ENCODE assay signal across 19 mouse cellular contexts in genomic region chr5:64244745-64245144, GRCm38 (mm10).
DNase-seq lines count a peak whose midpoint lies in the region; ATAC-seq and TF ChIP-seq lines count a peak whose summit lies in the region.
"Had no signal": no experiment of that assay in that cellular context is flagged by ENCODE, and none has a peak within 500 bp of the region (broad histone marks: within the 10 kb centered on the region; RNA-seq: fewer than 3 reads in every experiment).

No protein-coding gene starts in this region.

- H3K4me1 ChIP-seq in forebrain, embryonic 10.5 days: peaks cover 41% of the 10 kb centered on the region
- peaks cover 6% of the 10 kb centered on the region; the same call in 1 of the 2 replicates for H3K4me1 ChIP-seq in forebrain, embryonic 11.5 days (replicated peaks; ENCODE audit: control insufficient read depth, insufficient read depth, low read length)
- H3K4me1 ChIP-seq in heart, embryonic 15.5 days (replicated peaks): peaks cover 42% of the 10 kb centered on the region
- H3K4me1 ChIP-seq in lung, embryonic 14.5 days (ENCODE audit: insufficient read depth): peaks cover 19% of the 10 kb centered on the region
- H3K4me1 ChIP-seq in embryonic facial prominence, embryonic 10.5 days: peaks cover 35% of the 10 kb centered on the region

- ATAC-seq in forebrain, embryonic 11.5 days (replicated peaks; ENCODE audit: low FRiP score): no peak
- ATAC-seq in heart, embryonic 15.5 days (replicated peaks; ENCODE audit: insufficient number of reproducible peaks, insufficient read depth, low FRiP score, low read depth): no peak
- peak; percentile 48; the same call in 1 of the 2 replicates for ATAC-seq in lung, embryonic 14.5 days (ENCODE audit: insufficient read depth)
- ATAC-seq in granulocyte monocyte progenitor cell, adult 5-6 weeks (replicated peaks; ENCODE audit: poor library complexity, severe bottlenecking): no peak
- ATAC-seq: hindbrain, postnatal 0 days had no signal

- no peak overlapping the region for H3K4me3 ChIP-seq in forebrain, embryonic 10.5 days
- H3K4me3 ChIP-seq in forebrain, embryonic 11.5 days (ENCODE audit: low read depth, low read length): no peak overlapping the region
- H3K4me3 ChIP-seq in heart, embryonic 15.5 days: no peak overlapping the region
- no peak overlapping the region for H3K4me3 ChIP-seq in lung, embryonic 14.5 days (ENCODE audit: low read depth, low read length)
- H3K4me3 ChIP-seq in embryonic facial prominence, embryonic 10.5 days: no peak overlapping the region
- H3K4me3 ChIP-seq: embryonic facial prominence, embryonic 15.5 days; left cerebral cortex, adult 2 months had no signal

- 16% methylated on average over 5 of the region's 5 CpGs for WGBS in forebrain, embryonic 10.5 days
- 11% methylated on average over 5 of the region's 5 CpGs for WGBS in forebrain, embryonic 11.5 days
- WGBS in heart, embryonic 15.5 days: 46% methylated on average over 5 of the region's 5 CpGs
- WGBS in lung, embryonic 14.5 days: 60% methylated on average over 5 of the region's 5 CpGs
- 21% methylated on average over 5 of the region's 5 CpGs for WGBS in embryonic facial prominence, embryonic 10.5 days

- 0 out of 2 replicates have a peak, but pooled peaks cover 7% of the 10 kb centered on the region for H3K36me3 ChIP-seq in forebrain, embryonic 10.5 days (replicated peaks)
- H3K36me3 ChIP-seq in forebrain, embryonic 11.5 days (ENCODE audit: control insufficient read depth, insufficient read depth, low read length): no peaks in the 10 kb centered on the region
- H3K36me3 ChIP-seq in heart, embryonic 15.5 days: no peaks in the 10 kb centered on the region
- no peaks in the 10 kb centered on the region for H3K36me3 ChIP-seq in lung, embryonic 14.5 days (ENCODE audit: insufficient read depth)
- no peaks in the 10 kb centered on the region for H3K36me3 ChIP-seq in embryonic facial prominence, embryonic 10.5 days (replicated peaks)
- H3K36me3 ChIP-seq: embryonic facial prominence, embryonic 15.5 days had no signal

- no peak overlapping the region for H3K9ac ChIP-seq in forebrain, embryonic 11.5 days (ENCODE audit: low read length)
- H3K9ac ChIP-seq in heart, embryonic 15.5 days: no peak overlapping the region
- no peak overlapping the region for H3K9ac ChIP-seq in lung, embryonic 14.5 days
- H3K9ac ChIP-seq: embryonic facial prominence, embryonic 15.5 days had no signal

- no peaks in the 10 kb centered on the region for H3K27me3 ChIP-seq in forebrain, embryonic 10.5 days (ENCODE audit: poor library complexity, severe bottlenecking)
- no peaks in the 10 kb centered on the region for H3K27me3 ChIP-seq in forebrain, embryonic 11.5 days (ENCODE audit: control insufficient read depth, insufficient read depth, low read length)
- no peaks in the 10 kb centered on the region for H3K27me3 ChIP-seq in heart, embryonic 15.5 days
- H3K27me3 ChIP-seq in lung, embryonic 14.5 days (ENCODE audit: insufficient read depth, low read length): no peaks in the 10 kb centered on the region
- H3K27me3 ChIP-seq in embryonic facial prominence, embryonic 10.5 days (replicated peaks; ENCODE audit: low read depth, poor library complexity, severe bottlenecking): no peaks in the 10 kb centered on the region
- H3K27me3 ChIP-seq: embryonic facial prominence, embryonic 15.5 days had no signal

- peak overlapping the region; percentile 30; the same call in 1 of the 2 replicates for H3K27ac ChIP-seq in forebrain, embryonic 10.5 days
- H3K27ac ChIP-seq in forebrain, embryonic 11.5 days (ENCODE audit: low read depth, low read length): no peak overlapping the region
- peak overlapping the region; percentile 70 for H3K27ac ChIP-seq in heart, embryonic 15.5 days
- H3K27ac ChIP-seq in lung, embryonic 14.5 days (ENCODE audit: low read depth): no peak overlapping the region
- 0 out of 2 replicates have a peak overlapping the region, but pooled peaks have one; percentile 10 for H3K27ac ChIP-seq in embryonic facial prominence, embryonic 10.5 days (replicated peaks)
- H3K27ac ChIP-seq: embryonic facial prominence, embryonic 15.5 days; hindbrain, postnatal 0 days; left cerebral cortex, adult 2 months had no signal

- no peak overlapping the region for H3K4me2 ChIP-seq in forebrain, embryonic 11.5 days (ENCODE audit: low read depth, low read length, severe bottlenecking)
- H3K4me2 ChIP-seq in heart, embryonic 15.5 days: no peak overlapping the region
- no peak overlapping the region for H3K4me2 ChIP-seq in lung, embryonic 14.5 days
- H3K4me2 ChIP-seq: embryonic facial prominence, embryonic 15.5 days had no signal

- no peak for TF ChIP-seq CTCF in lung, embryonic 14.5 days (IDR thresholded peaks at IDR 0.05; ENCODE audit: low read depth)

- DNase-seq in forebrain, embryonic 10.5 days (ENCODE audit: extremely low spot score, low spot score): no peak
- no peak for DNase-seq in forebrain, embryonic 11.5 days (ENCODE audit: low spot score)
- no peak for DNase-seq in heart, adult 9 months (ENCODE audit: low spot score in 2 of 2)
- DNase-seq in lung, embryonic 14.5 days: no peak
- DNase-seq in lung, postnatal 4 days: no peak
- no peak for DNase-seq in embryonic facial prominence, embryonic 10.5 days (ENCODE audit: low spot score)
- DNase-seq: adrenal gland, adult 2 months; cerebellum, adult 8-10 months; kidney, adult 2 months; kidney, postnatal 25 days; left cerebral cortex, postnatal 4 days; liver; right cerebral cortex, postnatal 25 days; thymus, adult 2 months had no signal

- H3K9me3 ChIP-seq in forebrain, embryonic 10.5 days: no peaks in the 10 kb centered on the region
- no peaks in the 10 kb centered on the region for H3K9me3 ChIP-seq in forebrain, embryonic 11.5 days (ENCODE audit: control insufficient read depth, low read length)
- no peaks in the 10 kb centered on the region for H3K9me3 ChIP-seq in heart, embryonic 15.5 days (replicated peaks)
- no peaks in the 10 kb centered on the region for H3K9me3 ChIP-seq in lung, embryonic 14.5 days (ENCODE audit: low read depth, low read length)
- no peaks in the 10 kb centered on the region for H3K9me3 ChIP-seq in embryonic facial prominence, embryonic 10.5 days
- H3K9me3 ChIP-seq: embryonic facial prominence, embryonic 15.5 days had no signal

Comparison
In these comparisons a context has a peak if more than half of its experiments do, and no peak if none do; other contexts are left out.
1. H3K27ac ChIP-seq: peak in forebrain, embryonic 10.5 days (single experiment), heart, embryonic 15.5 days (single experiment) and embryonic facial prominence, embryonic 10.5 days (single experiment); none in forebrain, embryonic 11.5 days (single experiment) and lung, embryonic 14.5 days (single experiment).